Mouse (Mus musculus) yolk sac, embryonic 10.5 days (tissue): ENCODE results near the gene Tspan18.

Experiments
- DNase-seq: peaks from one replicate; pipeline ENCODE4 v3.0.0-alpha.2; 2017; ENCODE audit warnings: low spot score

Tspan18 gene

GRCm38 (mm10) chr2:93214192-93214591 is 120.1 kb downstream of the Tspan18 start:
- no peak for DNase-seq

DNA sequence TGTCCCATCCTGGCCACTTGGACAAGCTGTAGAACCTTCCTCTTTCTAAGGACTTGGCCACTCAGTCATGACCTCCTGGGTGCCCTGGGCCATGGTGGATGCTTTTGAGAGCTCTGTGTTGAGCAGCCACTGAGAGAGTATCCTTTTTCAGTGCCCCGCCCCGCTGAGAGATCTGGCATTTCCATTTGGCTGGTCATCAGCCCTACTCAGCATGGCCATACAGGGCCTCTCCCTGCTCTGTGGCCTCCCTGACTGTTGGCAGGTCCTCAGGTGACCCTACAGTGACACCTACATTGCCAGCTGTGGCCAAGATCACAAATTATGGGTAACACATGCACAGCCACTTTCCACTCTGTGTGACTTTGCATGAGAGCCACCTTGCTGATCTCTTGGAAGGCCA is 121.4 kb downstream of the Tspan18 start:
- no peak for DNase-seq

DNA sequence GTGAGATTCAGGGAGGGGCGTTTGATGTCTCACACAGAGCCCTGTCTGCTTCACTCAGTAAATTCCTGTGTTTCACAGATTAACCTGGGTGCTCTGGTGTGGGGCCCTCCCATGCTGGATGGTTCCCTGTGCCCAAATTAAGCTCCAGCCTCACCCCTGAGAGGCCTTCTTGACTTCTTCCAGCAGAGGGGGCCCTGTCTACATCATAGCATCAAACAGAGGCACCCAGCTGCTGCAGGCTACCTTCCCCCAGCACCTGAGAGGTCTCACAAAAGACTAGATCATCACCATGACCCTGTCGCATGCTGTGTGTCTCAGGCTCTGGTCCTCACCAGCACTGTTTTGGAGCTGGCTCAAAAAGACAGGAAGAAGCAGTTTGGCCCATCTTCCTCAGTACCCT is 121.9 kb downstream of the Tspan18 start:
- DNase-seq, result no peak

DNA sequence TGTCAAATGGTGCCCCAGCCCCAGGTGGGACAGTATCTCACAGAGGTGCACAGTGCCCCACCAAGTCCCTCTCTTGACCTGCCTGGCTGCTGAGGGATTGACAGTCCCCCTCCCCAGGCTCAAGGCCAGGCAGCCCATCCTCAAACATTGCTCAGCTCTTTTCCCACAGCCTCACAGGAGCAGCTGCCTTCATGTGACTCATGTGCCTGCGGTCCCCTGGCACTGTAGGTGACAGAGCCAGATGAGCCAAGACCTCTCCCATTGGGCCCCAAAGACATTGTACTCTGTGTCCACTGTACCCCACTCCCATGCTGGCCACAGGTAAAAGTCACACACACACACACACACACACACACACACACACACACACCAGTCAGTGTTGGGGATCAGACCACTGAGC is 128.2 kb downstream of the Tspan18 start:
- DNase-seq, result no peak

DNA sequence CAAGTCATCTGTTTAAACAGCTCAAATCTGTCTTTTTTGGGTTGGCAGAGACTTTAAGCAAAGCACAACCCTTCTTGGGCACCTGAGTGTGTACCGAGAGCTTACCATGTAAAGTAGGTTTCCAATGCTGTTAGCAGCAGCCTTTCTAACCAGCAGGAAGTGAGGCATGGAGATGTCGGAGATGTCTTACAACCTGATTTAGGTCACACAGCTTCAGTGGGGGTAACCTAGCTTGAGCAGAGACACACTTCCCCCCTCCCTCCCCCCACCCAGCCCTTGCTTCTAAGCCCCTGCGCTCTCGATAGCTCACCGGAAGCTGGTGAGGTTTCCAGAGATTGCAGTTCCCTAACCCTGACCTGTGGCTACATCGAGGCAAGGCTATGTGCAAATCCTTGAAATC is 129.7 kb downstream of the Tspan18 start:
- no peak for DNase-seq

- no peak for DNase-seq
Measured at GRCm38 (mm10) chr2:93203682-93204081, 130.6 kb downstream of the Tspan18 start.

DNA sequence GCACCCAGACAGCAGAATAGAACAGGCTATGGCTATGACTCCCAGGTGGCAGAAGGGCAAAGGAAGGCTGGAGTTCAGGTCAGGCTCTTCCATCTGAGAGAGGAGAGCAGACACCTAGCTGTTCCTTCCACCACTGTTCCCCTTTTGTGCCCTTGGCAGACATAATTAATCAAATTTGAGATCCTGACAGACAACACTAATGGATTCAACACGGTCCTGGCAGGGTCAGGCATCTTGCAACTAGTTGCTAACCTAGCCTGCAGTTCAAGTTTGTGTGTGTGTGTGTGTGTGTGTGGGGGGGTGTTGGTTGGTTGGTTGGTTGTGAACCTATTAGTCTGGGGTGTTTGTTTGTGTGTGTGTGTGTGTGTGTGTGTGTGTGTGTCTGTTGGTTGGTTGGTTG is 131.5 kb downstream of the Tspan18 start:
- no peak for DNase-seq

DNA sequence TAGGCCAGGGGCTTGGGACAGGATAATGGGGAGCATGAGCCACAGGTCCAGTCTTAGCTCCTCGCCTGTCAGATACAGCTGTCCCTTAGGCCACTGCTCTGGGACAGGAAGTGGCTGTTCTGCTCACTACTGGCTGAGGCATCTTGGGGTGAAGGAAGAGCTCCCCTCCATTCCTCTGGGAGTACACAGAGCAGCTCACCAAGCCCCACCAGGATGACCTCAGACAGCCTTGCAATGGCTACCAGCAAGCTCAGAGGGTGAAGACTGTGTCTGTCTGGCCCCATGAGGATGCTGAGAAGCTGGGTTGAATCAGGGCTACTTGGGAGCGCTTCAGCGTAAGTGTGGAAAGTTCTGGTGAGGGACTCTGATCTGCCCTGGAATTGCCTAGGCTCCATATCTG is 132.3 kb downstream of the Tspan18 start:
- DNase-seq, result no peak

GRCm38 (mm10) chr2:93200681-93201340 is 133.5 kb downstream of the Tspan18 start:
- DNase-seq, result no peak

DNA sequence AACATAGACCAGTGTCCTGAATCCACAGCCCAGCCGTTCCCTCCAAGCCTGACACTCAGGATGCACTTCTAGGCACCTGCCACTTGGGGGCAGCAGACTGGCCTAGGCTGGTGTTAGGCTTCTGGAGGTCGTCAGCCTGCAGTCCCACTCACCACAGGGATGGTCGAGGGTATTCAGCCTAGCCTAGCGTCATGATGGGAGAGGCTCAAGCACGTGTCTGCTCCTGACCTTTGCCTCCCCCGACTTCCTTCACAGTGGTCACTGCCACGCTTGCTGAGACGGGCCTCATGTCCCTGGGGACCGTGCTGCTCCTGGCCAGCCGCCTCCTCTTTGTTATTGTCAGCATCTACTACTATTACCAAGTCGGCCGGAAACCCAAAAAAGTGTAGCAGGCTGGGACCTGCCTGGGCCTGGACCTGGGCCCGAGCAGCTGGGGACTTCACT is 134.8 kb downstream of the Tspan18 start:
- peak; percentile 42 for DNase-seq

- DNase-seq, result peak; percentile 70
Measured at GRCm38 (mm10) chr2:93198846-93199245, 135.5 kb downstream of the Tspan18 start.

GRCm38 (mm10) chr2:93193806-93194205 is 140.5 kb downstream of the Tspan18 start:
- no peak for DNase-seq

GRCm38 (mm10) chr2:93192671-93193080 is 141.6 kb downstream of the Tspan18 start:
- DNase-seq, result peak; percentile 22

DNA sequence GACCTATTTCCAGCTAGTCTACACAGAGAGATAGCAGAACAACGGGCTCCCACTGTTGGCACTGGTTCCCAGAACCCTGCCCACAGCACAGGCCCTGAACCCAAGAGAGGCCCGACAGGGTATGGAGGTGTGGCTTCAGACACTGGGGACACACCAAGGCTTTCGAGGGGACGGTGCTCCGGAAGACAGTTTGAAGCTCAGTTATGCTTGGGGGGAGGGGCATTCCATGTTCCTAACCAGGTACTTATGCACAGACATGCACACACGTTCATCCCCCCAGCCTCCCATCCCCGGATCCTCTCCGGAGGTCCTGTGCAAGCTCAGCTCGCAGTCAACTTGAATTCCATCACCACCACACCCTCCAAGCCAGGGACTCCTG is 142.1 kb downstream of the Tspan18 start:
- DNase-seq, result no peak

GRCm38 (mm10) chr2:93191488-93192181 is 142.7 kb downstream of the Tspan18 start:
- no peak for DNase-seq

GRCm38 (mm10) chr2:93190771-93191487 is 143.4 kb downstream of the Tspan18 start:
- no peak for DNase-seq

DNA sequence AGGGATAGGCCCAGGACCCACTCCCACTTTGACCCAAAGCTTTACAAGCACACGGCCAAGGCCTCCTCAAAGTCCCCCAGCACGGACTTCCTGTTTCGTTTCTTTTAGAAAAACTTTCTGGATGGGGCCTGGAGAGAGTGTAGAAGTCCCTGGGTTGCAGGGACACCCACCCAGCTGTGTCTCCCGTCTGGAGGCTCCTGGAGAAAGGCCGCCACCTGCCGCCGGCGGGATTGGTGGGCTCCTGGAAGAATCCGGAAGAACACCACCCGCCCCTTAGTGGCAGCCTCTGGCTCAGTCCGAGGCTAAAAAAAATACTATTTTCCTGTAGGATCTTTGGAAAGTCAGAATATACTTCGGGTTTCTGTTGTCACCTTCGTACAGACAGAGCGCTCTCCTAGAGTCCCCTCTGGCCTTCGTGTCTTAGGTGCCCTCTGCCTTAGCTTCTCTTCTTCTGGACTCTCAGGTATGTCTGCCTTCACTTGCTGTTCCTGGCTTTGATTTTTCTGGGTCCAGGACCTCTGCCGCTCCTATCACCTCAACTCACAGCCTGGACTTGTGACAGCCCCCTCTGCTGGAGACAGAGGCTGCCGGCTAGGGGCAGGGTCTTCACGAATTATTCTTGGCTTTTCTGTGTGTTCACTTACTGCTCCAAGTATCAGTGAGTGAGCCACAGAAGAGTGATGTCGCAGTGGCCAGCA is 145.4 kb downstream of the Tspan18 start:
- peak; percentile 30 for DNase-seq

GRCm38 (mm10) chr2:93188020-93188760 is 146.1 kb downstream of the Tspan18 start:
- no peak for DNase-seq

DNA sequence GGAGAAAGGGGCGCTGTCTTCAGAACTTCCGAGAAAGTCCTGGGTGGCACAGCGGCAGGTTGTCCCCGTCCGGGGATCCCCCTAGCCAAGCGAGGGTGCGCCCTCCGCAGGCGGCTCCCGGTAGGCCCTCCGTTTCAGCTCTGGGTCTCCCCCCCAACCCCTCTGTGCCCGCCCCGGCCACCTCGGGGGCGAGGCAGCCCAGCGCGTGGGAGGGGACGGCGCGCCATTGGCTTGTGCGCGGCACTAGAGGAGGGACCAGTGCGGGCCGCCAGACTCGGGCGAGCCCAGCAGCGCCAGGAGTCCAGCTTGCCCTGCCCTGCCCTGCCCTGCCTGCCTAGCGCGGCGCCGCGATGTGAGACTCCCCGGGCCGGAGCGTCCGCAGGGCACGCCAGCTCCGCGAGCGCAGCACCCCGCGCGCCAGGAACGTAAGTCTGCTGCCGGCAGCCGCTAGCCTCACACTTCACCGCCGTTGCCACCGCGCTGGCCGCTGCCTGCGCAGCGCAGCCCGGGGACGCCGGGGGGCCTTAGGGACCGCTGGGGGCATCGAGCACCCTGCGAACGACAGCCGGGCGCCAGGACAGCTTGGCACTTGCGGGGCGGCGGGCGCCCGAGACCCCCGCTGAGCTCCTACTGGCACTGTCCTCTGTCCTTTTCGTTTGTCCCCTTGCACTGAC is 146.8 kb downstream of the Tspan18 start, which contains the start of gene Trp53i11:
Trp53i11 (plus strand) TSS at position 226 of the 674 bp plus-strand sequence.
- peak; percentile 71 for DNase-seq

DNA sequence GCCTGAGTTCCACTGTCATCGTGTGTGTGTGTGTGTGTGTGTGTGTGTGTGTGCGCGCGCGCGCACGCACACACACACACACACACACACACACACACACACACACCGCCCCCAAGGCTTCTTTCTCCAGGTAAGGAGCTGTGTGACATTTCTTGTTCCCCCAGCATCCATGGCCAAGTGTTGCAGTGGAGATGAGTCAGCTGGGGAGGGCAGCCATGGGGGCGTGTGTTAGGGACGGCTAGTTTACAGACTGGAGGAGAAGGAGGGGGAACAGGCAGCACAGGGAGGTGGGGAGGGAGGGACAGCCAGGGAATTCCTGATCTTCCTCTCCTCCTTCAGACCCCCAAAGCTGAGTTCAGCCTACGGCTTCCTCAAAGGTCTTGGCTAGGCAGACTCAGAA is 151.4 kb downstream of the Tspan18 start:
- no peak for DNase-seq
